Mouse (Mus musculus) heart, postnatal 0 days (tissue): ENCODE measurements at regions not wholly inside any gene's neighbourhood (a gene's known extent, or its start where the extent isn't known, plus 50 kb on each side); places are given as distances from the start of the nearest gene placed in this dataset.

ENCODE experiments used
- ATAC-seq: fragments of 200-750 bp; cut with Nextera tagmentation; 2 replicates; pipeline ENCODE4 v1.8.0; 2017; ENCODE audit warnings: low read depth, moderate number of reproducible peaks, moderate library complexity; ENCODE audit not compliant: insufficient read depth
- DNase-seq: peaks from one replicate; pipeline ENCODE4 v3.0.0-alpha.2; 2016; ENCODE audit warnings: low spot score
- H3K27ac ChIP-seq: fragments of 300-500 bp; sonication (generic); 2 replicates; pipeline ENCODE4 v1.5.1; 2014; ENCODE audit warnings: low read depth, mild to moderate bottlenecking
- H3K27me3 ChIP-seq: fragments of 300-500 bp; sonication (generic); 2 replicates; pipeline ENCODE4 v1.6.1; 2014; ENCODE audit warnings: low read length, mixed read lengths; ENCODE audit not compliant: control insufficient read depth, insufficient read depth
- H3K36me3 ChIP-seq: fragments of 300-500 bp; sonication (generic); replicated peaks from 2 replicates; pipeline ENCODE4 v1.6.1; 2014; ENCODE audit warnings: low read length, mixed read lengths; ENCODE audit not compliant: control insufficient read depth, insufficient read depth
- H3K4me1 ChIP-seq: fragments of 300-500 bp; sonication (generic); 2 replicates; pipeline ENCODE4 v1.6.1; 2014; ENCODE audit warnings: antibody characterized with exemption; ENCODE audit not compliant: control insufficient read depth, insufficient read depth
- H3K4me2 ChIP-seq: fragments of 300-500 bp; sonication (generic); 2 replicates; pipeline ENCODE4 v1.6.1; 2014; ENCODE audit warnings: low read depth, mild to moderate bottlenecking, low read length, moderate library complexity
- H3K4me3 ChIP-seq: fragments of 300-500 bp; sonication (generic); 2 replicates; pipeline ENCODE4 v1.5.1; 2014; ENCODE audit warnings: low read depth, low read length
- H3K9ac ChIP-seq: fragments of 300-500 bp; sonication (generic); replicated peaks from 2 replicates; pipeline ENCODE4 v1.6.1; 2014; ENCODE audit warnings: low read depth, low read length, mixed read lengths
- H3K9me3 ChIP-seq: fragments of 300-500 bp; sonication (generic); replicated peaks from 2 replicates; pipeline ENCODE4 v1.6.1; 2016; ENCODE audit warnings: low read length; ENCODE audit not compliant: control insufficient read depth
- CTCF ChIP-seq: IDR thresholded peaks from 2 replicates; pipeline ENCODE4 v1.5.1; 2016; ENCODE audit warnings: antibody characterized with exemption, control low read depth, low read depth
- EP300 ChIP-seq: IDR thresholded peaks from 2 replicates; pipeline ENCODE4 v1.6.1; 2016; ENCODE audit warnings: antibody characterized with exemption, low read depth
- WGBS: fragments of 180-500 bp; shearing (Covaris S2); extraction: QIAGEN DNeasy Blood & Tissue Kit; methylation state at CpG from one replicate; pipeline ENCODE4 v1.1.7; 2014; 5-methylcytosine and 5-hydroxymethylcytosine counted together

GRCm38 (mm10) chr13:46140006-46140405 is 133.5 kb upstream of the Stmnd1 start:
- H3K36me3 ChIP-seq, result no peaks in the 10 kb centered on the region
- ATAC-seq (no peak), DNase-seq (no peak)
- H3K27me3 ChIP-seq, result no peaks in the 10 kb centered on the region
- WGBS, result 53% methylated on average over 3 of the region's 3 CpGs
- H3K4me2 ChIP-seq, result no peak overlapping the region
- no peaks in the 10 kb centered on the region for H3K4me1 ChIP-seq
- TF ChIP-seq CTCF (no peak), EP300 (no peak)
- H3K9ac ChIP-seq, result no peak overlapping the region
- H3K27ac ChIP-seq, result no peak overlapping the region
- no peak overlapping the region for H3K4me3 ChIP-seq
- H3K9me3 ChIP-seq, result no peaks in the 10 kb centered on the region

GRCm38 (mm10) chr13:46139251-46139650 is 134.3 kb upstream of the Stmnd1 start:
- DNase-seq (no peak), ATAC-seq (no peak)
- Histone ChIP-seq H3K9me3 (no peaks in the 10 kb centered on the region), H3K4me2 (no peak overlapping the region), H3K36me3 (no peaks in the 10 kb centered on the region), H3K27me3 (no peaks in the 10 kb centered on the region), H3K4me1 (no peaks in the 10 kb centered on the region), H3K4me3 (no peak overlapping the region), H3K9ac (no peak overlapping the region), H3K27ac (no peak overlapping the region)
- no peak for TF ChIP-seq CTCF
- no peak for TF ChIP-seq EP300
- 54% methylated on average over 5 of the region's 5 CpGs for WGBS

GRCm38 (mm10) chr13:46135411-46135810 is 138.1 kb upstream of the Stmnd1 start:
- no peaks in the 10 kb centered on the region for H3K9me3 ChIP-seq
- no peaks in the 10 kb centered on the region for H3K4me1 ChIP-seq
- no peak overlapping the region for H3K9ac ChIP-seq
- ATAC-seq (no peak), DNase-seq (no peak)
- no peaks in the 10 kb centered on the region for H3K27me3 ChIP-seq
- no peak overlapping the region for H3K4me2 ChIP-seq
- H3K27ac ChIP-seq, result no peak overlapping the region
- TF ChIP-seq CTCF (no peak), EP300 (no peak)
- no peak overlapping the region for H3K4me3 ChIP-seq
- 76% methylated on average over 8 of the region's 8 CpGs for WGBS
- H3K36me3 ChIP-seq, result no peaks in the 10 kb centered on the region

GRCm38 (mm10) chr13:46129236-46129855 is 144.2 kb upstream of the Stmnd1 start:
- ATAC-seq, result no peak
- Histone ChIP-seq H3K4me3 (no peak overlapping the region), H3K27ac (no peak overlapping the region), H3K4me1 (no peaks in the 10 kb centered on the region), H3K27me3 (no peaks in the 10 kb centered on the region), H3K9me3 (no peaks in the 10 kb centered on the region), H3K4me2 (no peak overlapping the region), H3K36me3 (no peaks in the 10 kb centered on the region), H3K9ac (no peak overlapping the region)
- WGBS, result 80% methylated on average over 9 of the region's 9 CpGs
- no peak for DNase-seq
- no peak for TF ChIP-seq CTCF
- TF ChIP-seq EP300, result no peak

- no peak for ATAC-seq
- H3K4me3 ChIP-seq, result no peak overlapping the region
- no peaks in the 10 kb centered on the region for H3K27me3 ChIP-seq
- no peak overlapping the region for H3K4me2 ChIP-seq
- 70% methylated on average over 3 of the region's 3 CpGs for WGBS
- no peaks in the 10 kb centered on the region for H3K36me3 ChIP-seq
- no peaks in the 10 kb centered on the region for H3K4me1 ChIP-seq
- H3K9ac ChIP-seq, result no peak overlapping the region
- H3K27ac ChIP-seq, result no peak overlapping the region
- no peak for TF ChIP-seq CTCF
- no peaks in the 10 kb centered on the region for H3K9me3 ChIP-seq
- DNase-seq, result no peak
Observed at GRCm38 (mm10) chr13:46123446-46123845, 150.1 kb upstream of the Stmnd1 start.

- Histone ChIP-seq H3K27ac (no peak overlapping the region), H3K9me3 (no peaks in the 10 kb centered on the region), H3K4me2 (no peak overlapping the region), H3K4me3 (no peak overlapping the region), H3K27me3 (no peaks in the 10 kb centered on the region), H3K9ac (no peak overlapping the region), H3K4me1 (no peaks in the 10 kb centered on the region), H3K36me3 (no peaks in the 10 kb centered on the region)
- 80% methylated on average over 4 of the region's 4 CpGs for WGBS
- no peak for TF ChIP-seq EP300
- no peak for TF ChIP-seq CTCF
- DNase-seq (no peak), ATAC-seq (no peak)
Observed at GRCm38 (mm10) chr13:46116576-46116975, 151.8 kb upstream of the Atxn1 start.
